Mouse (Mus musculus) T-helper 1 cell (primary cell): ENCODE measurements at regions not wholly inside any gene's neighbourhood (a gene's known extent, or its start where the extent isn't known, plus 50 kb on each side); places are given as distances from the start of the nearest gene placed in this dataset.

Experiments
- in situ Hi-C: fragments of 300-600 bp; cut with MboI, MseI; formaldehyde crosslinking; loops from one replicate; pipeline ENCODE4 v1.15.1; 2025; ENCODE audit warnings: high pct_unique_total_duplicates

- in situ Hi-C loops, result no loop called here
These were observed 80.4 kb downstream of the Utp6 start for GRCm38 (mm10) chr11:79881812-79882211.

GRCm38 (mm10) chr11:79878091-79878490 is 84.1 kb downstream of the Utp6 start:
- in situ Hi-C loops, result no loop called here

- in situ Hi-C loops, result no loop called here
These were observed 84.9 kb downstream of the Utp6 start for GRCm38 (mm10) chr11:79877184-79877745.

- in situ Hi-C loops, result no loop called here
These were observed 90.2 kb downstream of the Utp6 start for GRCm38 (mm10) chr11:79871783-79872628.

- in situ Hi-C loops, result no loop called here
These were observed 92.0 kb downstream of the Utp6 start for GRCm38 (mm10) chr11:79870189-79870588.

- in situ Hi-C loops, result no loop called here
These were observed 93.2 kb downstream of the Utp6 start for GRCm38 (mm10) chr11:79869009-79869408.

GRCm38 (mm10) chr11:79864836-79865235 is 97.4 kb downstream of the Utp6 start:
- in situ Hi-C loops, result loop anchor here (5.0 kb wide), 1 partner anchor 58 kb away; no protein-coding TSS in a partner anchor

- in situ Hi-C loops, result loop anchor here (5.0 kb wide), 1 partner anchor 56 kb away; no protein-coding TSS in a partner anchor
These were observed 98.6 kb downstream of the Utp6 start for GRCm38 (mm10) chr11:79863487-79864175.

GRCm38 (mm10) chr11:79860611-79861067 is 101.6 kb downstream of the Utp6 start:
- in situ Hi-C loops, result loop anchor here (5.0 kb wide), 1 partner anchor 53 kb away; no protein-coding TSS in a partner anchor

- in situ Hi-C loops, result loop anchor here (5.0 kb wide), 1 partner anchor 56 kb away; no protein-coding TSS in a partner anchor
These were observed 105.8 kb downstream of the Utp6 start for GRCm38 (mm10) chr11:79856376-79856775.

GRCm38 (mm10) chr11:79849545-79849944 is 112.6 kb downstream of the Utp6 start:
- in situ Hi-C loops, result no loop called here

- in situ Hi-C loops, result no loop called here
These were observed 117.8 kb downstream of the Utp6 start for GRCm38 (mm10) chr11:79844436-79844835.

GRCm38 (mm10) chr11:79843021-79843420 is 119.2 kb downstream of the Utp6 start:
- in situ Hi-C loops, result no loop called here

- in situ Hi-C loops, result no loop called here
These were observed 122.2 kb downstream of the Utp6 start for GRCm38 (mm10) chr11:79839973-79840372.

- in situ Hi-C loops, result no loop called here
These were observed 124.1 kb downstream of the Utp6 start for GRCm38 (mm10) chr11:79838051-79838450.

GRCm38 (mm10) chr11:79837076-79837990 is 124.9 kb downstream of the Utp6 start:
- in situ Hi-C loops, result no loop called here

GRCm38 (mm10) chr11:79835873-79836272 is 126.3 kb downstream of the Utp6 start:
- in situ Hi-C loops, result no loop called here

GRCm38 (mm10) chr11:79833817-79834216 is 128.4 kb downstream of the Utp6 start:
- in situ Hi-C loops, result loop anchor here (5.0 kb wide), 1 partner anchor 67 kb away; no protein-coding TSS in a partner anchor

GRCm38 (mm10) chr11:79831591-79832320 is 130.4 kb downstream of the Utp6 start:
- in situ Hi-C loops, result loop anchor here (5.0 kb wide), 1 partner anchor 64 kb away; no protein-coding TSS in a partner anchor

GRCm38 (mm10) chr11:79830567-79831055 is 131.6 kb downstream of the Utp6 start:
- in situ Hi-C loops, result loop anchor here (5.0 kb wide), 1 partner anchor 63 kb away; no protein-coding TSS in a partner anchor
